Mouse (Mus musculus): Measurements from ENCODE around the gene Olfr732.

The Olfr732 gene

DNA sequence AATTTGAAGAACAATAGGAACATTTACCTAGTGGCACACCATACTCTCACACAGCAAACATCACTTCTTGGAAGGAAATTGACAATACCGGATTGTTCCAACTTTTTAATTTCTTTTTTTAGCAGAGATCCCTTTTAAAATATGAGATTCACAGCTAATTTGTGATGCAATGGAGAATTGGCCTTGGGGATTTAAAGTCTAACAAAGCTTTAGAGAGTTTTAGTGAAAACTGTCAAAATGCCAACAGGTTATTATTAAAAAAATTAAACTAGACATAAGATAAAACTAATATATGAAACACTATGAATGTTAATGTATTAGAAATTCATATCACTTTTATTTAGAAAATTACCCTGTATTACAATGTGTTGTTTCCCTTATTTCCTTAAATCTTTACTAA lies at the start of gene Olfr732:
TSS of gene Olfr732 (minus strand) at position 101 of the 400 bp plus-strand sequence.
- CTCF ChIA-PET: no interaction called here

DNA sequence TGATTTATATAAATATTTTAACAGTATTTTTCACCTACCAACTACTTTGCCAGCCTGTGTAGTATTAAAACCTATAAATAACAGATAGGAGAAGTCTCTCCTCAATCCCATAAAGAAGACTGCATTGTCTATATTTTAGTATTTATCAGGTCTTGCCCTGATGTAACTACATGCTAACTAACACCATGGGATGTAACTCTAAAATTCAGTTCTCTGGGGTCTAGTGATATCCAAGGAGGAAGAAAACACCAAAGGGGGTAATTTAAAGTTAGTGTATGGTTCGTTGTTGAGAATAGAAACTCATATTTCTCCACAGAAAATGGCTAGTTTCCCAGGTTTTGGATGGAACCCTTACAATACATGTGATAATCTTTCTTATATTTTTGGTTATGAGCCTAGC lies 42.7 kb upstream of the Olfr732 start, which contains the start of gene Olfr734:
TSS of gene Olfr734 (minus strand) at position 101 of the 400 bp plus-strand sequence.
- CTCF ChIA-PET: no interaction called here

DNA sequence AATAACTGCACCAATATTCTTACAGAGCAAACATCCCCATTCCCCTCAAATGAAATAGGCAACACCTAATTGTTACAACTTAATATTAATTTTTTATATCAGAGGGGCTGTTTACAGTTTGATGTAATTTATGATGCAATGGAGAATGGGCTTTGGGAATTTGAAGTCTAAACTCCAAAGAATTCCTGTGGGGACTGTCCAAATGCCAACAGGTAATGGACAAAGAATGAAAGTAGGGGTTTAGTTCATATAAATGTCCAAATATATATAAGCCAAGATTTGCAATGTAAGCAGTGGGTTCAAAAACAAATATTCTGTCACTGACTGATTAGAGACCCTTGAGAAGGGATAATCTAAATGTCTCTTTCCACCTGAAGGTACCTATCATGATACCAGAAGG lies 17.4 kb upstream of the Olfr732 start, which contains the start of gene Olfr733:
TSS of gene Olfr733 (minus strand) at position 101 of the 400 bp plus-strand sequence.
- CTCF ChIA-PET: no interaction called here

DNA sequence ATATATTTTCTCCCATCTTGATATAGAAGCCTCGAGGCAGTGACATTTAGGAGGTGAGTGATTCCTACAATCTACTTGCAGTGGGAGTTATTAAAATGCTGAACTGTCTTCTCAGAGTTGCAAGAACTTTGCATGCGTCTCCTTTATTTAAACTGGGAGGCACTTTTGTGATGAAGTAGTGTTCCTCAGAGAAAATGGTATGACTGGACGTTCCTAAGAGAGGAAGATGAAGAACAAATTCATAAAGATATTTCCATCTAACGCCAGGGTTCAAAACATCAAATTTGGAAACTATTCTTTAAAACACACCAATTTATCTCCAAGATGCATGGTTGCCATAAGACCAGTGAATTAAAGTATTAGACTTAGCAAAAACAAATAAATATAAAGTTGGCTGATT lies 42.2 kb downstream of the Olfr732 start, which contains the start of gene Olfr731:
TSS of gene Olfr731 (minus strand) at position 101 of the 400 bp plus-strand sequence.
- CTCF ChIA-PET: no interaction called here
